Mouse (Mus musculus) liver, embryonic 14.5 days (tissue): ENCODE results near the gene Mapk8ip3. TPM values are rescaled to one million over a fixed set of nuclear protein-coding genes. Genes with fewer than 3 reads are reported as not detected.

Source experiments
- ATAC-seq: fragments of 200-750 bp; cut with Nextera tagmentation; 2 replicates; pipeline ENCODE4 v1.8.0; 2017; ENCODE audit warnings: moderate number of reproducible peaks, mild to moderate bottlenecking, moderate library complexity; ENCODE audit not compliant: insufficient read depth
- DNase-seq, 3 experiments: peaks; one replicate each; pipeline ENCODE4 v3.0.0-alpha.2; 2012 to 2013; ENCODE audit warnings: low read depth in 3 of 3, low spot score in 3 of 3
- H3K27ac ChIP-seq: fragments of 300-500 bp; sonication (generic); 2 replicates; pipeline ENCODE4 v1.5.1; 2014; ENCODE audit warnings: moderate library complexity, mild to moderate bottlenecking, control low read depth, inconsistent platforms
- H3K27me3 ChIP-seq: fragments of 300-500 bp; sonication (generic); 2 replicates; pipeline ENCODE4 v1.6.1; 2014; ENCODE audit warnings: mild to moderate bottlenecking, low read length, moderate library complexity; ENCODE audit not compliant: control insufficient read depth, insufficient read depth
- H3K36me3 ChIP-seq: fragments of 300-500 bp; sonication (generic); replicated peaks from 2 replicates; pipeline ENCODE4 v1.6.1; 2014; ENCODE audit warnings: low read depth; ENCODE audit not compliant: control insufficient read depth, insufficient read depth
- H3K4me1 ChIP-seq, 2 experiments: fragments of 200-500 bp in 1 of 2; fragments of 300-500 bp in 1 of 2; sonication (generic) in 1 of 2; replicated peaks; 2 replicates each; pipeline ENCODE4 v1.6.1; 2012 to 2014; ENCODE audit warnings: antibody characterized with exemption in 1 of 2, inconsistent platforms in 1 of 2, low read length in 1 of 2; ENCODE audit not compliant: control insufficient read depth in 2 of 2, insufficient read depth in 2 of 2
- H3K4me2 ChIP-seq: fragments of 300-500 bp; sonication (generic); 2 replicates; pipeline ENCODE4 v1.6.1; 2014; ENCODE audit warnings: low read depth, mild to moderate bottlenecking, control low read depth, moderate library complexity
- H3K4me3 ChIP-seq, 2 experiments: fragments of 200-500 bp in 1 of 2; fragments of 300-500 bp in 1 of 2; sonication (generic) in 1 of 2; 2 replicates each; pipeline ENCODE4 v1.5.1; 2012 to 2014; ENCODE audit warnings: low read depth in 2 of 2, low read length in 2 of 2, mild to moderate bottlenecking in 2 of 2, control low read depth in 1 of 2, inconsistent platforms in 1 of 2, moderate library complexity in 1 of 2; ENCODE audit not compliant: insufficient read depth in 1 of 2
- H3K9ac ChIP-seq: fragments of 300-500 bp; sonication (generic); replicated peaks from 2 replicates; pipeline ENCODE4 v1.6.1; 2014; ENCODE audit warnings: mild to moderate bottlenecking, control low read depth, moderate library complexity
- H3K9me3 ChIP-seq: fragments of 300-500 bp; sonication (generic); 2 replicates; pipeline ENCODE4 v1.6.1; 2016; ENCODE audit warnings: low read length, mixed read lengths; ENCODE audit not compliant: control insufficient read depth
- CTCF ChIP-seq: IDR thresholded peaks from 2 replicates; pipeline ENCODE4 v1.5.1; 2016; ENCODE audit warnings: antibody characterized with exemption, low read depth, control low read depth
- EP300 ChIP-seq: IDR thresholded peaks from 2 replicates; pipeline ENCODE4 v1.6.1; 2016; ENCODE audit warnings: antibody characterized with exemption, low read depth
- WGBS: fragments of 180-500 bp; shearing (Covaris S2); extraction: QIAGEN DNeasy Blood & Tissue Kit; methylation state at CpG from one replicate; pipeline ENCODE4 v1.1.7; 2014; ENCODE audit not compliant: insufficient replicate concordance; 5-methylcytosine and 5-hydroxymethylcytosine counted together
- polyA plus RNA-seq, 2 experiments: library from polyadenylated mRNA; depleted of rRNA in 1 of 2; stranded (reverse) in 1 of 2; unstranded in 1 of 2; fragments of >200 nt; fragmentation: Nextera tagmentation in 1 of 2; extraction: Ambion mirVana in 1 of 2; gene quantifications; 2 replicates each; pipeline versions ENCODE4 v1.2.1 to v1.2.3; 2012 to 2014

Mapk8ip3 gene
- polyA plus RNA-seq, 2 experiments, result 7.2 to 34.3 TPM

DNA sequence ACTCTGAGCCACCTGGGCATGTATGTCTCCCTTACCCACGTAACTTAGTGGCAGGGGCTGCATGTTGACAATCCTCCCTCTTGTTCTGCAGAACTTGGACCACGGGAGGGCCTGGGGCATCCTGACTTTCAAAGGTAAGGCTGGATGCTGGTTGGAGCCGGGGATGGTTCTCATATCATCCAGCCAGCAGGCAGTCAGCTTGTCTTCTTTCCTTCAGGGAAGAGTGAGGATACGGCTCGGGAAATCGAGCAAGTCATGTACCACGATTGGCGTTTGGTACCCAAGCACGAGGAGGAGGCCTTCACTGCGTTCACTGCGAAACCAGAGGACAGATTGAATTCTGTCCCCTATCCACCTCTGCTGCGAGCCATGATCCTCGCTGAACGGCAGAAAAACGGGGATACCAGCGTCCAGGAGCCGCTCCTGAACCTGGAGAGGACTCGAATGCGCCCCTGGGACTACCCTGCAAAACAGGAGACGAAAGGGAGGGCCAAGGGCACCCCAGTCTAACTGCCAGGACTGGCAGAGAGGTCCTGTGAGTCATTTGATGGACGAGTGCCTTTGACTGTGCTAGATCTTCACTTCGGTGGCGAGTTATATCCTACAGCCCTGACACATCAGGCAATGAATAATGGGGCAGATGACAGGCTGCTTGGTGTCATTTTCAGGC, 41.1 kb downstream of the Mapk8ip3 start:
- ATAC-seq (peak; percentile 3; the same call in 1 of the 2 replicates), DNase-seq (no peak)
- Histone ChIP-seq H3K4me1 (peaks cover 13 to 16% of the 10 kb centered on the region in 2 experiments; a peak in 3 of 4 replicates), H3K27me3 (no peaks in the 10 kb centered on the region), H3K36me3 (peaks cover 54% of the 10 kb centered on the region), H3K9me3 (no peaks in the 10 kb centered on the region), H3K4me2 (peak overlapping the region; percentile 97), H3K9ac (peak overlapping the region; percentile 87), H3K27ac (peak overlapping the region; percentile 55), H3K4me3 (peak overlapping the region; percentile 83 to 99)
- WGBS, result 9% methylated on average over 23 of the region's 23 CpGs
- no peak for TF ChIP-seq EP300
- TF ChIP-seq CTCF, result no peak

DNA sequence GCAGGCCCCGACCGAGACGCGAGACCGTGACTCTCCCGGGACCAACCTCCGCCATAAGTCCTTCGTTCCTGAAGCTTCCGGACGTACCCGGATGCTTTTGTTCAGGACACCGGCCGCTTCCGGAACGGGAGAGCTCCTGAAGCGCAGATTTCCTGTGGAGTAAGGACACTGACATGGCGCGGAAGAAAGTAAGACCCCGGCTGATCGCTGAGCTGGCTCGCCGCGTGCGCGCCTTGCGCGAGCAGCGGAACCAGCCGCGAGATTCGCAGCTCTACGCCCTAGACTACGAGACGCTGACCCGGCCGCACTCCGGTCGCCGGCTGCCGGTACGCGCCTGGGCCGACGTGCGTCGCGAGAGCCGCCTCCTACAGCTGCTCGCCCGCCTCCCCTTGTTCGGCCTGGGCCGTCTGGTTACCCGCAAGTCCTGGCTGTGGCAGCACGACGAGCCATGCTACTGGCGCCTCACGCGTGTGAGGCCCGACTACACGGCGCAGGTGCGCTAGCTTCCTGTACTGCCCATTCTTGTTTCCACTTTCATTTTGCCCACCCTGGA, 41.7 kb downstream of the Mapk8ip3 start, which contains the start of the genes Eme2 and Mrps34:
Gene Eme2 (minus strand): TSS at position 93 of the 553 bp plus-strand sequence.
Gene Mrps34 (plus strand): TSS at position 122 of the 553 bp plus-strand sequence.
- DNase-seq, result peak; percentile 72 to 78 (median 75)
- TF ChIP-seq CTCF (no peak), EP300 (no peak)
- H3K4me1 ChIP-seq, result peaks cover 13 to 16% of the 10 kb centered on the region in 2 experiments; a peak in 3 of 4 replicates
- WGBS, result under 1% methylated on average over 58 of the region's 62 CpGs
- no peaks in the 10 kb centered on the region for H3K27me3 ChIP-seq
- H3K4me3 ChIP-seq, result peak within 1 kb of the TSS; percentile 83 to 99
- peak within 1 kb of the TSS; percentile 87 for H3K9ac ChIP-seq
- peak within 1 kb of the TSS; percentile 97 for H3K4me2 ChIP-seq
- H3K27ac ChIP-seq, result peak within 1 kb of the TSS; percentile 55
- H3K9me3 ChIP-seq, result no peaks in the 10 kb centered on the region
- H3K36me3 ChIP-seq, result peaks cover 54% of the 10 kb centered on the region
- ATAC-seq, result peak; percentile 58

DNA sequence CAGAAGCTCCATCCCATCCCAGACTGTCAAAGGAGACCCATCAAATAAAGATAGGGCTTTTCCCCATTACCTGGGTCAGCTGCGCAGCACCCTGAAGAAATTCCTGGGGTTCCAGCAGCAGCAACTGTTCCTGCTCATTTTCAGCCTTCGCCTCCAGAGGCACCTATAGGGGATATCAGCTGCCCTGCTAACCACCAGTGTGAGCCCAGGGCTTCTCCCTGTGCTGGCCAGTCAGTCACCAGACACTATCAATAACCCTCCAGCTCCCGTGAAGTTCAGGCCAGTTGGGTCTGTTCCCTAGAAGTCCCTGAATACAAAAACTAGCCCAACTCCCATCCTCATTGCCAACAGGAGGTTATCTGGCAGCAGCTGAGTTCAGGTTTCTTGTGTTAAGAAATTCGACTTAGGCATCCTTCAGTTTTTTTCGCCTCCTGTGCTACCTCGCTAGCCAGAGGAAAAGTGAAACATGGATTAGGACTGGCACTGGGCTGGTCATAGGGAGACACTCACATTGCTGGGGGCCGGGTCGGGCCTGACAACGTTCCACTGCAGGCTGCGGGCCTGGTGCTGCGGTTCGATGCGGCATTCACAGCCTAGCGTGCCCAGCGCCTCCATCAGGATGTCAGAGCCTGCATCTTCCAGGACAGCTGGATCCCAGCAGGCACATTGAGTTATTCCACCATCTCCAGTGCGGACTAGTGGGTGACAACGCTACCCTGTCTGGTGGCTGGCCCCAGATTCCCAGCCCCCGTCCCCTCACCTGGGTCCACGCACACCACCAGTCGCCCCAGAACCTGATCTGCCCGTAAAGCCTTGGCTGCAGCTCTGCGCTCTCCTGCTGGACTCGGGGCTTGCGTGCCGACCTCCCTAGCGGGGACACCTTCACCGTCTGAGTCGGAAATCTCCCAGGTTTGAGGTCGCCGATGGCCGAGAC, 42.4 kb downstream of the Mapk8ip3 start:
- Histone ChIP-seq H3K4me3 (peak overlapping the region; percentile 83 to 99), H3K9ac (peak overlapping the region; percentile 87), H3K27ac (peak overlapping the region; percentile 55), H3K4me2 (peak overlapping the region; percentile 97), H3K4me1 (peaks cover 13 to 16% of the 10 kb centered on the region in 2 experiments; a peak in 3 of 4 replicates), H3K9me3 (no peaks in the 10 kb centered on the region), H3K36me3 (peaks cover 54% of the 10 kb centered on the region), H3K27me3 (no peaks in the 10 kb centered on the region)
- TF ChIP-seq CTCF (0 out of 2 replicates have a peak, but pooled peaks have one; percentile 17), EP300 (no peak)
- ATAC-seq, result peak; percentile 14; the same call in 1 of the 2 replicates
- DNase-seq, result no peak
- 9% methylated on average over 31 of the region's 31 CpGs for WGBS

DNA sequence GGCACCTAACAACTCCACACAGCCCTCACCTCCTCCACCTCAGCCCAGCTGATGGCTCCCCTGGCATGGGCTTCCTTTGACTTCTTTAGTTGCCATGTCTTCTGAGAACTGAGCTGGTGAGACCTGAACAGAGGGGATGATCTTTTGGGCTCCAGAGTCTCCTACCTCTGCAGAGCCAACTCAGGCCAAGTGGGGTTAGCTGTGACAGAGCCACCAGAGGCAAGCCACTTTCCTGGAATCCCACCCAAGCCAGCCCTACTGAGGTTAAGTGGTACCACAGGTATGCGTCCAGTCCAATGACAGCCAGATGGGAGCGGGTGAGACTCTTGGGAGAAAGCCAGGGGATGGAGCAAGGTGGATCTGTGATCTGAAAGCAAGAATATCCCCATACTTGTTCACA, 43.5 kb downstream of the Mapk8ip3 start:
- Histone ChIP-seq H3K4me1 (peaks cover 13 to 17% of the 10 kb centered on the region in 2 experiments; a peak in 3 of 4 replicates), H3K27ac (no peak overlapping the region), H3K9ac (no peak overlapping the region), H3K9me3 (no peaks in the 10 kb centered on the region), H3K27me3 (no peaks in the 10 kb centered on the region), H3K4me3 (no peak overlapping the region), H3K4me2 (no peak overlapping the region), H3K36me3 (peaks cover 53% of the 10 kb centered on the region)
- 92% methylated on average over 2 of the region's 2 CpGs for WGBS
- ATAC-seq, result no peak
- no peak for DNase-seq
- TF ChIP-seq CTCF (no peak), EP300 (no peak)
